Mouse (Mus musculus) layer of hippocampus, postnatal 36 days (tissue): ENCODE measurements around the gene Map3k11. TPM values are rescaled to one million over a fixed set of nuclear protein-coding genes. Genes with fewer than 3 reads are reported as not detected.

Experiments used
- DNase-seq, 2 experiments: peaks; one replicate each; pipeline ENCODE4 v3.0.0; 2022
- microRNA-seq, 2 experiments: library from miRNA; unstranded; fragments of <30 nt; microRNA quantifications; one replicate each; pipeline ENCODE4 v1.2.0; 2021
- total RNA-seq, 2 experiments: library from RNA; stranded (reverse); gene quantifications; 2 replicates each; pipeline ENCODE4 v1.2.3; 2021

The Map3k11 gene
- total RNA-seq, 2 experiments from 2014 or later = 17.8 to 18.6 TPM

GRCm38 (mm10) chr19:5734325-5734724 lies 45.8 kb downstream of the Map3k11 start:
- no peak for DNase-seq

GRCm38 (mm10) chr19:5739446-5739845 lies 50.9 kb downstream of the Map3k11 start:
- no peak for DNase-seq

- DNase-seq = peak in 1 of 2 experiments; percentile 66
These were observed 52.1 kb downstream of the Map3k11 start, which contains the start of gene Ltbp3 for GRCm38 (mm10) chr19:5740320-5741317. Ltbp3 (plus strand) TSS chr19:5740904.

GRCm38 (mm10) chr19:5741641-5742240 lies 53.2 kb downstream of the Map3k11 start:
- peak; percentile 71 to 73 for DNase-seq

- DNase-seq = no peak
These were observed 53.7 kb downstream of the Map3k11 start for GRCm38 (mm10) chr19:5742241-5742641.

GRCm38 (mm10) chr19:5743576-5743975 lies 55.0 kb downstream of the Map3k11 start:
- DNase-seq = no peak

- no peak for DNase-seq
These were observed 57.5 kb downstream of the Map3k11 start for GRCm38 (mm10) chr19:5745756-5746710.

- DNase-seq = no peak
These were observed 58.4 kb downstream of the Map3k11 start for GRCm38 (mm10) chr19:5746907-5747363.

GRCm38 (mm10) chr19:5749476-5749875 lies 60.9 kb downstream of the Map3k11 start:
- no peak for DNase-seq

GRCm38 (mm10) chr19:5750951-5751350 lies 62.4 kb downstream of the Map3k11 start:
- DNase-seq = no peak

GRCm38 (mm10) chr19:5751742-5752141 lies 63.2 kb downstream of the Map3k11 start:
- DNase-seq = no peak

Small RNA genes within 50 kb of the gene (microRNA-seq; reads per million reads assigned to microRNA genes)
- gene Mir6987 = 0.60 to 0.85 reads per million in 2 experiments

Other genes with a start within 250 kb of the Map3k11 start
- gene Fosl1, start 241.2 kb upstream of the Map3k11 start, total RNA-seq = not detected
- gene Ccdc85b, start 230.8 kb upstream of the Map3k11 start, total RNA-seq = 10 to 100 TPM; 34.8 to 38.3 TPM
- gene Fibp, start 228.1 kb upstream of the Map3k11 start, total RNA-seq = 10 to 100 TPM; 85.5 to 86.3 TPM
- not detected for gene Ctsw, start 220.2 kb upstream of the Map3k11 start, total RNA-seq
- 10 to 100 TPM; 10.9 to 12.4 TPM for gene Efemp2, start 214.8 kb upstream of the Map3k11 start, total RNA-seq
- gene Mus81, start 200.3 kb upstream of the Map3k11 start, total RNA-seq = 10 to 100 TPM; 37.6 to 39.3 TPM
- gene Cfl1, start 198.3 kb upstream of the Map3k11 start, total RNA-seq = 1,000 to 10,000 TPM; 1,234 to 1,394 TPM
- 1 to 10 TPM; 5.4 to 8.8 TPM for gene 1700020D05Rik, start 185.0 kb upstream of the Map3k11 start, total RNA-seq
- 10 to 100 TPM; 80.5 to 83.5 TPM for gene Snx32, start 178.2 kb upstream of the Map3k11 start, total RNA-seq
- gene Ovol1, start 128.1 kb upstream of the Map3k11 start, total RNA-seq = not detected
- gene Ap5b1, start 120.7 kb upstream of the Map3k11 start, total RNA-seq = 1 to 10 TPM; 5.8 to 7.0 TPM
- 10 to 100 TPM; 80.2 to 88.0 TPM for gene Rnaseh2c, start 86.9 kb upstream of the Map3k11 start, total RNA-seq
- 10 to 100 TPM; 80.1 to 91.1 TPM for gene Kat5, start 78.5 kb upstream of the Map3k11 start, total RNA-seq
- gene Rela, start 51.3 kb upstream of the Map3k11 start, total RNA-seq = 10 to 100 TPM; 17.2 to 17.7 TPM
- 10 to 100 TPM; 16.6 to 18.0 TPM for gene Sipa1, start 25.0 kb upstream of the Map3k11 start, total RNA-seq
- 10 to 100 TPM; 61.9 to 68.5 TPM for gene Pcnx3, start 166 bp downstream of the Map3k11 start, total RNA-seq
- not detected for gene Kcnk7, start 15.6 kb downstream of the Map3k11 start, total RNA-seq
- 10 to 100 TPM; 13.7 to 14.2 TPM for gene Ehbp1l1, start 37.6 kb downstream of the Map3k11 start, total RNA-seq
- gene Fam89b, start 40.9 kb downstream of the Map3k11 start, total RNA-seq = 10 to 100 TPM; 24.1 to 29.4 TPM
- gene Ltbp3, start 52.2 kb downstream of the Map3k11 start, total RNA-seq = 10 to 100 TPM; 24.9 to 28.0 TPM
- gene Scyl1, start 82.7 kb downstream of the Map3k11 start, total RNA-seq = 10 to 100 TPM; 75.6 to 75.9 TPM
- 10 to 100 TPM; 13.5 to 14.2 TPM for gene Frmd8, start 186.5 kb downstream of the Map3k11 start, total RNA-seq
- 1 to 10 TPM; 2.5 to 2.7 TPM for gene Slc25a45, start 189.1 kb downstream of the Map3k11 start, total RNA-seq
- 1 to 10 TPM; 1.9 to 2.2 TPM for gene Tigd3, start 205.4 kb downstream of the Map3k11 start, total RNA-seq
- 100 to 1,000 TPM in 1 of 2 experiments, 10 to 100 TPM in 1; 92.0 to 108 TPM for gene Dpf2, start 224.3 kb downstream of the Map3k11 start, total RNA-seq
- gene Cdc42ep2, start 236.1 kb downstream of the Map3k11 start, total RNA-seq = 1 to 10 TPM; 4.4 to 5.5 TPM